Mouse (Mus musculus) intestine, embryonic 14.5 days (tissue): ENCODE measurements around the gene Dip2c. TPM values are rescaled to one million over a fixed set of nuclear protein-coding genes. Genes with fewer than 3 reads are reported as not detected.

Source experiments
- ATAC-seq: fragments of 200-750 bp; cut with Nextera tagmentation; replicated peaks from 2 replicates; pipeline ENCODE4 v1.8.0; 2017; ENCODE audit warnings: low read depth, moderate number of reproducible peaks, moderate TSS enrichment, moderate library complexity; ENCODE audit not compliant: low FRiP score, low TSS enrichment
- DNase-seq: peaks from one replicate; pipeline ENCODE4 v3.0.0-alpha.2; 2018; ENCODE audit warnings: low spot score
- H3K27ac ChIP-seq: fragments of 300-500 bp; sonication (generic); 2 replicates; pipeline ENCODE4 v1.5.1; 2014; ENCODE audit warnings: low read depth, mild to moderate bottlenecking, control low read depth
- H3K27me3 ChIP-seq: fragments of 300-500 bp; sonication (generic); replicated peaks from 2 replicates; pipeline ENCODE4 v1.6.1; 2014; ENCODE audit warnings: low read length, control low read depth; ENCODE audit not compliant: control insufficient read depth, insufficient read depth
- H3K36me3 ChIP-seq: fragments of 300-500 bp; sonication (generic); 2 replicates; pipeline ENCODE4 v1.6.1; 2014; ENCODE audit warnings: low read length, control low read depth; ENCODE audit not compliant: control insufficient read depth, insufficient read depth
- H3K4me1 ChIP-seq: fragments of 300-500 bp; sonication (generic); replicated peaks from 2 replicates; pipeline ENCODE4 v1.6.1; 2014; ENCODE audit warnings: low read length, control low read depth, mixed read lengths; ENCODE audit not compliant: control insufficient read depth, insufficient read depth
- H3K4me2 ChIP-seq: fragments of 300-500 bp; sonication (generic); 2 replicates; pipeline ENCODE4 v1.6.1; 2014; ENCODE audit warnings: low read length
- H3K4me3 ChIP-seq: fragments of 300-500 bp; sonication (generic); 2 replicates; pipeline ENCODE4 v1.5.1; 2014; ENCODE audit warnings: low read depth, low read length, control low read depth, mixed read lengths
- H3K9ac ChIP-seq: fragments of 300-500 bp; sonication (generic); 2 replicates; pipeline ENCODE4 v1.6.1; 2014; ENCODE audit warnings: mild to moderate bottlenecking, low read length
- H3K9me3 ChIP-seq: fragments of 300-500 bp; sonication (generic); 2 replicates; pipeline ENCODE4 v1.6.1; 2016; ENCODE audit warnings: low read length, control low read depth; ENCODE audit not compliant: control insufficient read depth
- WGBS: fragments of 180-500 bp; shearing (Covaris S2); extraction: QIAGEN DNeasy Blood & Tissue Kit; methylation state at CpG from one replicate; pipeline ENCODE4 v1.1.7; 2014; 5-methylcytosine and 5-hydroxymethylcytosine counted together
- polyA plus RNA-seq: library from polyadenylated mRNA; unstranded; fragments of >200 nt; fragmentation: Nextera tagmentation; extraction: Ambion mirVana; gene quantifications from 2 replicates; pipeline ENCODE4 v1.2.1, GENCODE M21; 2014

Gene Dip2c
- polyA plus RNA-seq, 1 experiment from 2014 or later, result 8.6 TPM

DNA sequence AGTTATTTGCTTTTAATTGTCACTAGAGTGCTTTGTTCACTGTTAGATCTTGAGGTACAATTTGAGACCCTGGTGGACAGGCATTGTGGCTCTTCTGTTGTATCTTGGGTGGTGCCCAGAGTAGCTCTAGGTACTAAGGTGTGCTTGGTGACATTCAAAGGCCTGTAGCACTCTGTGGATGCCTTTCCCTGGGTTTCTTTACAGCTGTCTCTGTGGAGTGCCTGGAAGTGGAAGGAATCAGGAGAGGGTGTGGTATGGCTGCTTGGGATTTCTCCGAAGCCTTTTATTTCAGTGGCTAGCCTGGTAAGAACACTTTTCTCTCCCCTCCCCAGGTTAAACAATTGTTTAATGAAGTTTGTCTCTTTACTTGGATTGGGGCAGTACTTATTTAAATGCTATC lies 34.5 kb downstream of the Dip2c start:
- ATAC-seq (no peak), DNase-seq (no peak)
- WGBS, result 82% methylated on average over 1 of the region's 1 CpGs
- Histone ChIP-seq H3K27ac (no peak overlapping the region), H3K4me3 (no peak overlapping the region), H3K9me3 (no peaks in the 10 kb centered on the region), H3K36me3 (no peaks in the 10 kb centered on the region), H3K27me3 (no peaks in the 10 kb centered on the region), H3K4me2 (no peak overlapping the region), H3K9ac (no peak overlapping the region), H3K4me1 (0 out of 2 replicates have a peak, but pooled peaks cover 5% of the 10 kb centered on the region)

DNA sequence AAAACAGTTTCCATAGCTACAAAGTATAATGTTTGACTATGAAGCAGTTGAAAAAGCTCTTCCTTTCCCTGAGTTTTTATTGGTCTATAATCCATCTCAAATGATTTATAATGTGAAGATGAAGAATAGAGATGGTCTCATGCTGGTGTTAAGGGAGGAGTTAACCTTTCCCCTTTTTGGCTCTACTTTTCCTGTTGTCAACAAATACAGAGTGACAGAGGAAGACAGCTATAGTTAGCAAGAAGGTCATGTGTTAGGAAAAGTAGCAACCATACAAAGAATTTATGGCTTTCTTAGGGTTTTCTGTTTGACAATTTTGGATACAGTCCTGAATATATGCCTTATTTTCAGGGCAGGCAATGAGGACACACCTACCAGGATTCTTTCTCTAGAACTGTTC lies 36.6 kb downstream of the Dip2c start:
- no peaks in the 10 kb centered on the region for H3K36me3 ChIP-seq
- ATAC-seq (no peak), DNase-seq (no peak)
- no peak overlapping the region for H3K9ac ChIP-seq
- no peaks in the 10 kb centered on the region for H3K27me3 ChIP-seq
- H3K4me2 ChIP-seq, result no peak overlapping the region
- no peaks in the 10 kb centered on the region for H3K4me1 ChIP-seq
- H3K27ac ChIP-seq, result no peak overlapping the region
- H3K4me3 ChIP-seq, result no peak overlapping the region
- no peaks in the 10 kb centered on the region for H3K9me3 ChIP-seq

DNA sequence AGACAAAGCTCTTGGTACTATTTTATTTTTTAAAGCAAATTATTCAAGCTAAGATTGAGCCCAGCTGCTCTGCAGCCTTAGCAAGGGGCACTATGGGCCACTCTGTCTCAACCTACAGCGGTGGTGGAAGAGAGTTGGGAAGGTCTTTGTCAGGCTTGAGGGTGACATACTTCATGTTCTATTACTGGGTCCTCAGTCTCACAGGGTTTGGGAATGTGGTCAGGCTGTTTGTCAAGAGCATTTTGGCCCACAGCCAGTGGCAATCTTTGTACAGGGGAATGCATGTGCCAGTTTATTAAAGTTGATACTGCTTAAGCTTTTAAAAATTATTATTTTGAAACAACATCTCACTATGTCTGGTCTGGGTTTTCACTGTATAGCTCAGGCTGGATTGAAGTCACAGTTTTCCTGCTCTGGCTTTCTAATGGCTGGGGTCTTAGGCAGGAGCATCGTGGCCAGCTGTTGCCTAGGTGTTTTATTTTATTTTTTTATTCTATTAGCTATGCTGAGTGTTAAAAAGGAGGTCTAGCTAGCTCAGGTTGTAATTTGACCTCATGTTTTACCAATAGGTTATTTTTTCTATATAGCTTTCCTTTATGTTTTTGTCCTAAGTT lies 37.9 kb downstream of the Dip2c start:
- Histone ChIP-seq H3K36me3 (no peaks in the 10 kb centered on the region), H3K27ac (no peak overlapping the region), H3K9me3 (no peaks in the 10 kb centered on the region), H3K27me3 (no peaks in the 10 kb centered on the region), H3K4me2 (no peak overlapping the region), H3K9ac (no peak overlapping the region), H3K4me3 (no peak overlapping the region), H3K4me1 (no peaks in the 10 kb centered on the region)
- 77% methylated on average over 2 of the region's 2 CpGs for WGBS
- DNase-seq, result no peak
- ATAC-seq, result no peak

DNA sequence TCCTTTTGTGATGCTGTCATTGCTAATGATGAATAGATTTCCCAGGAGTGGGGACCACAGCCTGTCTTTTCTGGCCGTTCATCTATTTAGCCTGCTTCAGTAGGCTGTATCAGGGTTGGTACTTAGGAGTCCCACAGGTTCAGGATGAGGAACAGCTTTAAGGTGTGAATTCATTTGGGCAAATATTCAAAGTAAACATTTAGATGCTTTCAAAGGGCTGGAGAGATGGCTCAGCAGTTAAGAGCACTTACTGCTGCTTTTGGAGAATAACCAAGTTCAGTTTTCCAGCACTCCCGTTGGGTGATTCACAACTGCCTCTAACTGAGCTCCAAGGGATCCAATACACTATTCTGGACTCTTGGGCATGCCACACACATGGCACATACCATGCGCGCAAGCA lies 38.4 kb downstream of the Dip2c start:
- DNase-seq (no peak), ATAC-seq (no peak)
- H3K4me1 ChIP-seq, result no peaks in the 10 kb centered on the region
- H3K27me3 ChIP-seq, result no peaks in the 10 kb centered on the region
- no peaks in the 10 kb centered on the region for H3K9me3 ChIP-seq
- H3K4me3 ChIP-seq, result no peak overlapping the region
- H3K27ac ChIP-seq, result no peak overlapping the region
- no peak overlapping the region for H3K4me2 ChIP-seq
- no peak overlapping the region for H3K9ac ChIP-seq
- WGBS, result 73% methylated on average over 4 of the region's 4 CpGs
- no peaks in the 10 kb centered on the region for H3K36me3 ChIP-seq

DNA sequence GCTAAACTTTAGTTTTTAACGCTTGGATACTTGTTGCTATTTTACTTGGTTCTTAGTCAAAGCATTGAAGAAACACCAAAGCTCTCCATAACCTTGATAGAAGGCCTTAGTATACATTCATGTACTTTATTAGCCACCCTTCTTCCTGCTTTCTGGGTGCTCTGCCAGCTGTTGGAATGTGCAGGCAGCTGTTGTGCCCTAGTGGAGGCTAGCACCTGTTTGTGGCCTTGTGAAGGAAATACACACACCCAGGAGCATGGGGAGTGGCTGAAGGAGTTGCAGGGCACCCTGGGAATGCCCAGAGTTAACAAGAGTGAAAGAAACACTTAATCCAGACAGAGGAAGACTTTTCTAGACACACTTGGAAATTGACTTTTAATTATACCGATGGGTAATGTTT lies 43.4 kb downstream of the Dip2c start:
- H3K9me3 ChIP-seq, result no peaks in the 10 kb centered on the region
- no peaks in the 10 kb centered on the region for H3K27me3 ChIP-seq
- DNase-seq (no peak), ATAC-seq (no peak)
- H3K27ac ChIP-seq, result no peak overlapping the region
- 77% methylated on average over 2 of the region's 2 CpGs for WGBS
- H3K4me1 ChIP-seq, result no peaks in the 10 kb centered on the region
- H3K4me3 ChIP-seq, result no peak overlapping the region
- H3K9ac ChIP-seq, result no peak overlapping the region
- no peak overlapping the region for H3K4me2 ChIP-seq
- H3K36me3 ChIP-seq, result no peaks in the 10 kb centered on the region

DNA sequence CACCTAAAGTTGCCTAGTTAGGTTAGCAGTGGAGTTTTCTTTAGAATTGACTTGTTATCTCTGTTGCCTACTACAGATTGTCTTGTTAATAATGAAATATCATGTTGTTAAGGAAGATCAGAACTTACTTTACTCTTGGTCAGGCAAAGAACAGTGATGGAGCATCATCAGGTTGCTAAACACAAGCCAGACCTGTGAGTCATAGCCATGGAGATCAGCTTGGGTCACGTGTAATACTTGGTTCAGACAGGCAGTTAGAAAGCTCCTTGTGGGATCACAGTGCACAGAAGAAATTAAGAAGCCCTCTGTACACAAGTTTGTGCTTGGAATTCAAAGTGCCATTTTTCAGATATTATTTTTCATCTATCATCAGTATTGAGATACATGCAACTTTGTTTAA lies 48.9 kb downstream of the Dip2c start:
- Histone ChIP-seq H3K27me3 (no peaks in the 10 kb centered on the region), H3K4me1 (peaks cover 7% of the 10 kb centered on the region; the same call in 1 of the 2 replicates), H3K9me3 (no peaks in the 10 kb centered on the region), H3K4me2 (no peak overlapping the region), H3K27ac (no peak overlapping the region), H3K36me3 (no peaks in the 10 kb centered on the region), H3K9ac (no peak overlapping the region), H3K4me3 (no peak overlapping the region)
- ATAC-seq (no peak), DNase-seq (no peak)
- 41% methylated on average over 1 of the region's 1 CpGs for WGBS

DNA sequence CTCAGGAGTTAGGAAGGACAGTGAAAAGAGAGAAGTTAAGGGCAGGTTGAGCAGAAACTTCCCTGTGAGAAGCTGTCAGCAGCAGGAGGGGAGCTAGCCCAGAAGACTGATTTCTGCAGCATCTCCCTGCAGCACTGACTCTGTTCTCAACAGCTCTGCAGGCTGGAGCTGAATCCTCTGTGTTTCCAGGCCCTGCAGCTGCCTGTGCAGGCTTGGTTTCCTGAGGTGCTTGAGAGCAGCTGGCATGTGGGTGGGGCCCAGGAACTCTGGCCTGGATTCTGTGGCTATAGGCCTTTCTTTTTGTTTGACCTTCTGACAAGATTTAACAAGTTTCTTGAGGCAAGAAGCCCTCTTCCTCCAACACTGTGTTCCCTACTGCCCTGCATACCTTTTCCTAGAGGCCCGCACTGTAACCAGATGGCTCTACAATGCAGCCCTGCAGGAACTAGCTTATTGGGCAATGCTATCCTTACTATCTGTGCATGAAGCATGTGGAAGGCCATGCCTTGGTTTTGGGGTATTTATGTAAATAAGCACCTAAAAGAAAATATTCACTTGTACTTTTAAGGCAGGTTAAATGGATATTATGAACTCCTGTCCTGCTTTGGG lies 53.1 kb downstream of the Dip2c start:
- Histone ChIP-seq H3K9ac (no peak overlapping the region), H3K9me3 (no peaks in the 10 kb centered on the region), H3K4me2 (no peak overlapping the region), H3K27ac (peak overlapping the region; percentile 38; the same call in 1 of the 2 replicates), H3K27me3 (no peaks in the 10 kb centered on the region), H3K36me3 (no peaks in the 10 kb centered on the region), H3K4me3 (no peak overlapping the region), H3K4me1 (peaks cover 7% of the 10 kb centered on the region; the same call in 1 of the 2 replicates)
- no peak for DNase-seq
- WGBS, result 56% methylated on average over 1 of the region's 1 CpGs
- ATAC-seq, result 0 out of 2 replicates have a peak, but pooled peaks have one; percentile 53

DNA sequence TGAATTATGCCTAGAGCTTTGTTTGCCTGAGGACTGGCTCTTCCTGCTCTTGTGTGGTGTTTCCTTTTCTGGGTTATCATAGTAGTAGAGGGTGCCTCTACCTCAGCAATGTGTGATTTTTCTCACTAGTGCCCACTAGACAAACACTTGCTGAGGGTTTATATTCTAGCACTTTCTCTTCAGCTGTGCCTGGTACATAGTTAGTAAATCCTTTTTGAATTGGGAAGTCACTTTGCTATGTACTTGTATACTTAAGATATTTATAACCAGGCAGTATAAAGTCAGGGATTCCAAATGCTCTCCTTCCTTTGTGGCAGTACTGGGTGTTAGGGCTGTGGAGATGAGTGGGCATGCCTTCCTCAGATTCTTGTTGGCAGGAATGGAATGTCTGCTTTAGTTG lies 56.9 kb downstream of the Dip2c start:
- H3K4me2 ChIP-seq, result no peak overlapping the region
- H3K36me3 ChIP-seq, result no peaks in the 10 kb centered on the region
- H3K4me1 ChIP-seq, result peaks cover 7% of the 10 kb centered on the region; the same call in 1 of the 2 replicates
- no peak overlapping the region for H3K27ac ChIP-seq
- no peak for DNase-seq
- no peaks in the 10 kb centered on the region for H3K27me3 ChIP-seq
- no peak overlapping the region for H3K9ac ChIP-seq
- H3K9me3 ChIP-seq, result no peaks in the 10 kb centered on the region
- no peak overlapping the region for H3K4me3 ChIP-seq
- ATAC-seq, result no peak

DNA sequence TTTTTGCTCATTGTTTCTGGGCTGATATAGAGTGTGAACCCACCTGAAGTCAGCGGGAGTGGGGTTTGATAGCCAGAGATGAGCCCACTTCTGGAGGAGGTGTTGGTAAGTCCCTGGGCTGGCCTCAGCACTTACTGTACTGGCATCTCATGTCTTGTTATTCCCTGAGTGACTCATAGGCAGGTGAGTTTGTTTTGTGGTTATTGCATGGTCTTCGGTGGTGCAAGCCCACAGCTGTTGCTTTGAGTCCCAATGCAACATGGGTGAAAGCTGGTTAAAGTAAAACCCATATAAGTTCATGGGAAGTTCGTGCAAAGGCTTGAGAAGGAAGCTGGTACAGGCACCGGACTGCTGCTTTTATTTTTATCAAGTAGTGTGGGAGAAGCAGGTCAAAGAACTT lies 64.0 kb downstream of the Dip2c start:
- Histone ChIP-seq H3K9me3 (no peaks in the 10 kb centered on the region), H3K36me3 (no peaks in the 10 kb centered on the region), H3K4me1 (no peaks in the 10 kb centered on the region), H3K4me3 (no peak overlapping the region), H3K9ac (no peak overlapping the region), H3K27ac (no peak overlapping the region), H3K27me3 (no peaks in the 10 kb centered on the region), H3K4me2 (no peak overlapping the region)
- 80% methylated on average over 4 of the region's 4 CpGs for WGBS
- DNase-seq, result no peak
- ATAC-seq, result no peak
